Comparison of ENCODE assay signal across 10 mouse cellular contexts in the genomic region with DNA sequence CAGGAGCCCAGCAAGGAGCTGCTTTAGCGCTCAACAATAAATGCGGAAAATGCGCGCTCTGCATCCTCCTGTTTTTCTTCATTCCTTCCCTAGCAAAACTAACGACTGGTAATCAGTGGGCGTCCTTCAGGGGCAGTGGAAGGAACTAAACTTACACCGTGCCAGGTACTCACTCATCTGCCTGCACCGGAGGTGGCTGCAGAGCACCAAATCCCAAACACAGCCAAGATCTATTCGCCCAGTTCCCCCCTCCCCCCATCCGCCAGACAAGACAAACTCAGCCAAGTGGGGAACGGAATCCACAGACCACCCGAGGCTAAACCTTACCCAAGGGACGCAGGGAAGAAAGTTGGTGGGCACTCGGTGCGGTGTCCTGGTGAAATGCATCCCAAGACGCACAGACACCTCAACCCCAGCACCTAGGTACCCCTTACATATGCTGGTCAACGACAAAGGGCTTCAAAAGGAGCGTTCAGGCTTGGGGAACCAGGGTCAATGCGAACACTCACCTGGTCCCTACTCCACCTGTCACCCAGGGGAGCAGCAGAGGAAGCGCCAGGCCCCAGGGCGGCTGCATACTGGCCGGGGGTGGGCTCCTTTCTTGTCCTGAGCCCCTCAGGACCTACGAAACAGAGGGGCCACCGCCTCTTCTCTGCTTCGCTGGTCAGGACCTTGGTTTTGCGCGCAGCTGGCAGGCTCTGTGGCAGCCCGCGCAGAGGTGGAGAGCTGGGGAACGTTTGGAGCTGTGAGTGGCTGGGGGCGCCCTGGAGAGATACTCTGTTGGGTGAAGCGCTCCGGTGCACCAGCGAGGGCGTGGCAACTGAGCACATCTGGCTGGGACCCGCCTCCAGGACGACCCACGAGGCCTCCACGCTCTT. TPM values are rescaled to one million over a fixed set of nuclear protein-coding genes. Genes with fewer than 3 reads are reported as not detected.
A peak's percentile ranks its signal among the peaks of the same experiment; 100 is the strongest.
DNase-seq lines count a peak whose midpoint lies in the region; ATAC-seq lines count a peak whose summit lies in the region.
"Had no signal": no experiment of that assay in that cellular context is flagged by ENCODE, and none has a peak within 500 bp of the region (broad histone marks: within the 10 kb centered on the region; RNA-seq: fewer than 3 reads in every experiment).

A gene (minus strand): TSS at position 774 of the 878 bp plus-strand sequence.

- H3K4me1 ChIP-seq in heart, embryonic 13.5 days: no peaks in the 10 kb centered on the region
- H3K4me1 ChIP-seq in heart, embryonic 14.5 days (ENCODE audit: control insufficient read depth in 2 of 2, insufficient read depth in 2 of 2, low read length in 2 of 2): no peaks in the 10 kb centered on the region
- H3K4me1 ChIP-seq in midbrain, embryonic 10.5 days: peaks cover 8% of the 10 kb centered on the region; the same call in 1 of the 2 replicates

- peak within 1 kb of the TSS; percentile 77 for H3K4me2 ChIP-seq in heart, embryonic 13.5 days
- peak within 1 kb of the TSS; percentile 72 for H3K4me2 ChIP-seq in heart, embryonic 14.5 days (ENCODE audit: low read length)

- ATAC-seq in heart, embryonic 13.5 days (ENCODE audit: extremely low read depth, insufficient number of reproducible peaks, low FRiP score, low TSS enrichment): no peak
- ATAC-seq in heart, embryonic 14.5 days (ENCODE audit: insufficient number of reproducible peaks, insufficient read depth, low FRiP score, low read depth): no peak
- ATAC-seq: Patski had no signal

- peaks cover 43% of the 10 kb centered on the region for H3K27me3 ChIP-seq in heart, embryonic 13.5 days (replicated peaks)
- peaks cover 13% of the 10 kb centered on the region; the same call in 1 of the 2 replicates for H3K27me3 ChIP-seq in heart, embryonic 14.5 days (ENCODE audit: control insufficient read depth, insufficient read depth, low read length)
- peaks cover 98% of the 10 kb centered on the region for H3K27me3 ChIP-seq in midbrain, embryonic 10.5 days (ENCODE audit: low read depth, poor library complexity, severe bottlenecking)

- H3K27ac ChIP-seq in heart, embryonic 13.5 days (replicated peaks): no peak within 1 kb of the TSS
- no peak within 1 kb of the TSS for H3K27ac ChIP-seq in heart, embryonic 14.5 days (replicated peaks in 1 of 2; ENCODE audit: control insufficient read depth in 1 of 2, insufficient read depth in 1 of 2, low read depth in 2 of 2, low read length in 2 of 2)
- no peak within 1 kb of the TSS for H3K27ac ChIP-seq in midbrain, embryonic 10.5 days (replicated peaks)

- no peaks in the 10 kb centered on the region for H3K9me3 ChIP-seq in heart, embryonic 13.5 days
- no peaks in the 10 kb centered on the region for H3K9me3 ChIP-seq in heart, embryonic 14.5 days (ENCODE audit: control insufficient read depth, low read length)
- H3K9me3 ChIP-seq in midbrain, embryonic 10.5 days (replicated peaks): no peaks in the 10 kb centered on the region

- peak within 1 kb of the TSS; percentile 50 for H3K4me3 ChIP-seq in heart, embryonic 13.5 days
- peak within 1 kb of the TSS; percentile 35 to 37 for H3K4me3 ChIP-seq in heart, embryonic 14.5 days (ENCODE audit: control insufficient read depth in 1 of 2, insufficient read depth in 1 of 2, low read depth in 1 of 2, low read length in 2 of 2)
- H3K4me3 ChIP-seq in midbrain, embryonic 10.5 days: peak within 1 kb of the TSS; percentile 53

- no peaks in the 10 kb centered on the region for H3K36me3 ChIP-seq in heart, embryonic 13.5 days
- H3K36me3 ChIP-seq in heart, embryonic 14.5 days (ENCODE audit: control insufficient read depth, insufficient read depth, low read length): no peaks in the 10 kb centered on the region
- no peaks in the 10 kb centered on the region for H3K36me3 ChIP-seq in midbrain, embryonic 10.5 days

- DNase-seq in heart, adult 8-10 months (ENCODE audit: low spot score): no peak
- peak; percentile 57 to 60 for DNase-seq in adrenal gland, postnatal 36 days
- peak; percentile 49 to 70 for DNase-seq in kidney, postnatal 4 days
- DNase-seq in midbrain, embryonic 10.5 days (ENCODE audit: low spot score): peak; percentile 23
- peak; percentile 7 to 26 for DNase-seq in spleen, postnatal 14 days (ENCODE audit: low spot score in 2 of 2)
- no peak for DNase-seq in cerebellum, adult 9-11 months

- H3K9ac ChIP-seq in heart, embryonic 13.5 days: peak within 1 kb of the TSS; percentile 59; the same call in 1 of the 2 replicates
- no peak within 1 kb of the TSS for H3K9ac ChIP-seq in heart, embryonic 14.5 days (ENCODE audit: low read length)

- WGBS in heart, embryonic 13.5 days: 15% methylated on average over 31 of the region's 39 CpGs
- WGBS in heart, embryonic 14.5 days: 22% methylated on average over 38 of the region's 39 CpGs
- WGBS in midbrain, embryonic 10.5 days: 20% methylated on average over 38 of the region's 39 CpGs

RNA-seq across cellular contexts. Expression of the gene that starts here (rescaled TPM):
- 6.0 and 7.0 TPM in 2 replicates for polyA plus RNA-seq in heart, embryonic 13.5 days (2015; fragmentation: Nextera tagmentation; extraction: Ambion mirVana)
- under 1 TPM in 3 of 4 experiments, not detected in 1; 0.09 to 0.72 (median 0.47) TPM for total RNA-seq in heart, adult 8-10 months (2022)
- total RNA-seq in adrenal gland, postnatal 36 days (2021): 10 to 100 TPM; 33.3 to 36.4 TPM
- 5.3 and 6.1 TPM in 2 replicates for polyA plus RNA-seq in heart, embryonic 14.5 days (2014; fragmentation: Nextera tagmentation; extraction: Ambion mirVana)
- polyA plus RNA-seq in midbrain, embryonic 10.5 days (2016; fragmentation: Nextera tagmentation; extraction: Ambion mirVana): 2.2 and 4.5 TPM in 2 replicates
- total RNA-seq: hematopoietic stem cell, adult 5-6 weeks had no signal
- polyA plus RNA-seq: Patski had no signal

Comparison
In these comparisons a context has a peak if more than half of its experiments do, and no peak if none do; other contexts are left out.
1. RNA of the gene that starts here (total RNA-seq): 33.3 to 36.4 TPM in adrenal gland, postnatal 36 days; 0.09 to 0.72 TPM in heart, adult 8-10 months; every median in the first group is over 10 times any median in the second.
2. DNase-seq: peak in adrenal gland, postnatal 36 days (2 of 2), kidney, postnatal 4 days (2 of 2), midbrain, embryonic 10.5 days (single experiment) and spleen, postnatal 14 days (2 of 2); none in heart, adult 8-10 months (single experiment) and cerebellum, adult 9-11 months (single experiment).
3. Peak in every context shown above with its lines, with median percentiles within 50 percentile points of each other: H3K4me3 ChIP-seq.